In the genomic region with DNA sequence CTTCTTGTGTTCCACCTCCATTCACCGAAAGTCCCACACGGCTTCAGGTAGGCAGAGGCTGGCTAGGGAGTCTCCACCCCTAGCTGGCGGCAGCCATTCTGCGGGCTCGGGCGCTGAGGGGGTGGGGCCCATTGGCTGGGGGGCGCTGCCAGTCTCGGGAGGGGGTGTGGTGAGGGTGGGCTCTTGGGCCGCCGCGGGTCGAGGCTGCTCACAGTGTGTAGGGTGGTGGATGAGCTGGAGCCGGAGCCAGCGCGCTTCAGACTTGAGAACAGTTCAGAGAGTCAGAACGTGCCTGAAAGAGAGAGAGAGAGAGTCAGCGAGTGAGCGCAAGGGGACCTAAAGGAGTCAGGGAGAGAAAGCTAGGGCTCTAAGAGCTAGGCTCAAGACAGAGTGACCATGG, we compare ENCODE assay signal across 8 mouse cellular contexts. TPM values are rescaled to one million over a fixed set of nuclear protein-coding genes. Genes with fewer than 3 reads are reported as not detected.
DNase-seq lines count a peak whose midpoint lies in the region; ATAC-seq and TF ChIP-seq lines count a peak whose summit lies in the region.

No protein-coding gene starts in this region.

- peak overlapping the region; percentile 67 for H3K27ac ChIP-seq in forebrain, embryonic 10.5 days
- no peak overlapping the region for H3K27ac ChIP-seq in hindbrain, embryonic 11.5 days (ENCODE audit: low read depth, low read length)

- H3K4me2 ChIP-seq in hindbrain, embryonic 11.5 days (replicated peaks; ENCODE audit: low read depth, low read length), result peak overlapping the region; percentile 56

- no peaks in the 10 kb centered on the region for H3K9me3 ChIP-seq in E14TG2a.4 (ENCODE audit: low read length)
- H3K9me3 ChIP-seq in forebrain, embryonic 10.5 days, result no peaks in the 10 kb centered on the region
- H3K9me3 ChIP-seq in hindbrain, embryonic 11.5 days (ENCODE audit: control insufficient read depth, low read length), result no peaks in the 10 kb centered on the region

- no peaks in the 10 kb centered on the region for H3K36me3 ChIP-seq in E14TG2a.4 (ENCODE audit: insufficient read depth, low read length)
- H3K36me3 ChIP-seq in forebrain, embryonic 10.5 days (replicated peaks), result no peaks in the 10 kb centered on the region
- no peaks in the 10 kb centered on the region for H3K36me3 ChIP-seq in hindbrain, embryonic 11.5 days (ENCODE audit: control insufficient read depth, insufficient read depth, low read length)

- DNase-seq in adrenal gland, adult 8-10 months, result peak; percentile 9
- DNase-seq in forebrain, embryonic 10.5 days (ENCODE audit: extremely low spot score, low spot score), result peak; percentile 69
- DNase-seq in hindbrain, embryonic 11.5 days (ENCODE audit: low spot score), result peak; percentile 70
- DNase-seq in layer of hippocampus, postnatal 36 days, result peak; percentile 6 to 17
- peak; percentile 42 for DNase-seq in lung, postnatal 36 days
- peak; percentile 82 for DNase-seq in retina, postnatal 1 day
- peak; percentile 12 for DNase-seq in urinary bladder, postnatal 10 days (ENCODE audit: low spot score)

- peaks cover 4% of the 10 kb centered on the region; the same call in 1 of the 2 replicates for H3K27me3 ChIP-seq in E14TG2a.4 (ENCODE audit: insufficient read depth, low read length)
- no peaks in the 10 kb centered on the region for H3K27me3 ChIP-seq in forebrain, embryonic 10.5 days (ENCODE audit: poor library complexity, severe bottlenecking)
- H3K27me3 ChIP-seq in hindbrain, embryonic 11.5 days (ENCODE audit: control insufficient read depth, insufficient read depth, low read length), result no peaks in the 10 kb centered on the region

- WGBS in forebrain, embryonic 10.5 days, result 20% methylated on average over 16 of the region's 18 CpGs
- whole genome bisulfite sequencing in hindbrain, embryonic 11.5 days, result 16% methylated on average over 17 of the region's 18 CpGs

- ATAC-seq in hindbrain, embryonic 11.5 days (ENCODE audit: low FRiP score), result peak; percentile 97

- H3K9ac ChIP-seq in hindbrain, embryonic 11.5 days (ENCODE audit: low read depth, low read length), result peak overlapping the region; percentile 44; the same call in 1 of the 2 replicates

- TF ChIP-seq CTCF in E14TG2a.4 (conservative IDR thresholded peaks at IDR 0.05; ENCODE audit: low read length), result no peak

- no peaks in the 10 kb centered on the region for H3K4me1 ChIP-seq in E14TG2a.4 (replicated peaks; ENCODE audit: low read depth, low read length)
- H3K4me1 ChIP-seq in forebrain, embryonic 10.5 days, result 0 out of 2 replicates have a peak, but pooled peaks cover 4% of the 10 kb centered on the region
- no peaks in the 10 kb centered on the region for H3K4me1 ChIP-seq in hindbrain, embryonic 11.5 days (replicated peaks; ENCODE audit: control insufficient read depth, insufficient read depth, low read length)

- H3K4me3 ChIP-seq in E14TG2a.4 (replicated peaks; ENCODE audit: low read length), result peak overlapping the region; percentile 76
- H3K4me3 ChIP-seq in forebrain, embryonic 10.5 days, result peak overlapping the region; percentile 59
- peak overlapping the region; percentile 47 for H3K4me3 ChIP-seq in hindbrain, embryonic 11.5 days (ENCODE audit: low read depth, low read length)

RNA-seq across cellular contexts. Expression of a gene that starts 0.7 kb away (rescaled TPM):
- total RNA-seq in adrenal gland, adult 8-10 months (2022), result 1 to 10 TPM in 2 of 4 experiments, under 1 TPM in 2; 0.73 to 1.2 (median 1.0) TPM
- 11.0 and 14.4 TPM in 2 replicates for polyA plus RNA-seq in forebrain, embryonic 10.5 days (2016; fragmentation: Nextera tagmentation; extraction: Ambion mirVana)
- polyA plus RNA-seq in hindbrain, embryonic 11.5 days (2014; fragmentation: Nextera tagmentation; extraction: Ambion mirVana), result 15.1 and 22.8 TPM in 2 replicates
- under 1 TPM; 0.61 to 0.80 TPM for total RNA-seq in layer of hippocampus, postnatal 36 days (2021)

Comparison
In these comparisons a context has a peak if more than half of its experiments do, and no peak if none do; other contexts are left out.
1. DNase-seq: peak in every context shown above with its lines; median percentile 82 in retina, postnatal 1 day; 70 in hindbrain, embryonic 11.5 days; 69 in forebrain, embryonic 10.5 days; 42 in lung, postnatal 36 days; 12 in urinary bladder, postnatal 10 days; 12 in layer of hippocampus, postnatal 36 days; 9 in adrenal gland, adult 8-10 months.